Mouse (Mus musculus): ENCODE results near the gene Defb21.
A peak's percentile ranks its signal among the peaks of the same experiment; 100 is the strongest.

Defb21 gene

GRCm38 (mm10) chr2:152572114-152572794, at the start of gene Defb21:
TSS of gene Defb21 (plus strand) at chr2:152572744.
- DNase-seq (ENCODE audit: low spot score): no peak

GRCm38 (mm10) chr2:152539944-152540710, 32.4 kb upstream of the Defb21 start, which contains the start of gene Defb29:
TSS of gene Defb29 (minus strand) at chr2:152540098.
- no peak for DNase-seq (ENCODE audit: low spot score)

- DNase-seq (ENCODE audit: low spot score): no peak
These were observed 30.6 kb upstream of the Defb21 start for GRCm38 (mm10) chr2:152541979-152542378.

GRCm38 (mm10) chr2:152542897-152543296, 29.6 kb upstream of the Defb21 start:
- DNase-seq (ENCODE audit: low spot score): no peak

GRCm38 (mm10) chr2:152543478-152543877, 29.1 kb upstream of the Defb21 start:
- no peak for DNase-seq (ENCODE audit: low spot score)

GRCm38 (mm10) chr2:152544691-152545090, 27.9 kb upstream of the Defb21 start:
- DNase-seq (ENCODE audit: low spot score): peak; percentile 62

GRCm38 (mm10) chr2:152548124-152548523, 24.4 kb upstream of the Defb21 start:
- no peak for DNase-seq (ENCODE audit: low spot score)

- peak; percentile 86 for DNase-seq (ENCODE audit: low spot score)
These were observed 18.6 kb upstream of the Defb21 start for GRCm38 (mm10) chr2:152553774-152554423.

- DNase-seq (ENCODE audit: low spot score): no peak
These were observed 15.9 kb upstream of the Defb21 start for GRCm38 (mm10) chr2:152556655-152557054.

GRCm38 (mm10) chr2:152569038-152569437, 3.5 kb upstream of the Defb21 start, which contains the start of gene Gm17416:
TSS of gene Gm17416 (plus strand) at chr2:152569338.
- no peak for DNase-seq (ENCODE audit: low spot score)

- DNase-seq (ENCODE audit: low spot score): no peak
These were observed 2.7 kb upstream of the Defb21 start for GRCm38 (mm10) chr2:152569881-152570280.

- DNase-seq (ENCODE audit: low spot score): no peak
These were observed 2.2 kb upstream of the Defb21 start for GRCm38 (mm10) chr2:152570313-152570712.

- DNase-seq (ENCODE audit: low spot score): no peak
These were observed 940 bp downstream of the Defb21 start for GRCm38 (mm10) chr2:152573484-152573883.

- no peak for DNase-seq (ENCODE audit: low spot score)
These were observed 7.6 kb downstream of the Defb21 start, which contains the start of gene Defb19 for GRCm38 (mm10) chr2:152580107-152580506. TSS of gene Defb19 (minus strand) at chr2:152580312.

GRCm38 (mm10) chr2:152580612-152581011, 8.1 kb downstream of the Defb21 start:
- DNase-seq (ENCODE audit: low spot score): no peak

- peak; percentile 28 for DNase-seq (ENCODE audit: low spot score)
These were observed 14.5 kb downstream of the Defb21 start for GRCm38 (mm10) chr2:152586926-152587560.

GRCm38 (mm10) chr2:152588450-152588849, 15.9 kb downstream of the Defb21 start:
- no peak for DNase-seq (ENCODE audit: low spot score)

- no peak for DNase-seq (ENCODE audit: low spot score)
These were observed 16.5 kb downstream of the Defb21 start for GRCm38 (mm10) chr2:152589021-152589420.

GRCm38 (mm10) chr2:152599299-152599698, 26.8 kb downstream of the Defb21 start, which contains the start of gene Defb45:
TSS of gene Defb45 (minus strand) at chr2:152599399.
- DNase-seq (ENCODE audit: low spot score): no peak

GRCm38 (mm10) chr2:152600076-152600475, 27.5 kb downstream of the Defb21 start:
- DNase-seq (ENCODE audit: low spot score): no peak

GRCm38 (mm10) chr2:152601275-152601960, 28.9 kb downstream of the Defb21 start:
- no peak for DNase-seq (ENCODE audit: low spot score)

All from embryo, embryonic 10 days (tissue).